Mouse (Mus musculus) heart, postnatal 0 days (tissue): Measurements from ENCODE around the gene Bst2. TPM values are rescaled to one million over a fixed set of nuclear protein-coding genes. Genes with fewer than 3 reads are reported as not detected.

Experiments used
- ATAC-seq: fragments of 200-750 bp; cut with Nextera tagmentation; 2 replicates; pipeline ENCODE4 v1.8.0; 2017; ENCODE audit warnings: low read depth, moderate number of reproducible peaks, moderate library complexity; ENCODE audit not compliant: insufficient read depth
- DNase-seq: peaks from one replicate; pipeline ENCODE4 v3.0.0-alpha.2; 2016; ENCODE audit warnings: low spot score
- H3K27ac ChIP-seq: fragments of 300-500 bp; sonication (generic); 2 replicates; pipeline ENCODE4 v1.5.1; 2014; ENCODE audit warnings: low read depth, mild to moderate bottlenecking
- H3K27me3 ChIP-seq: fragments of 300-500 bp; sonication (generic); 2 replicates; pipeline ENCODE4 v1.6.1; 2014; ENCODE audit warnings: low read length, mixed read lengths; ENCODE audit not compliant: control insufficient read depth, insufficient read depth
- H3K36me3 ChIP-seq: fragments of 300-500 bp; sonication (generic); replicated peaks from 2 replicates; pipeline ENCODE4 v1.6.1; 2014; ENCODE audit warnings: low read length, mixed read lengths; ENCODE audit not compliant: control insufficient read depth, insufficient read depth
- H3K4me1 ChIP-seq: fragments of 300-500 bp; sonication (generic); 2 replicates; pipeline ENCODE4 v1.6.1; 2014; ENCODE audit warnings: antibody characterized with exemption; ENCODE audit not compliant: control insufficient read depth, insufficient read depth
- H3K4me2 ChIP-seq: fragments of 300-500 bp; sonication (generic); 2 replicates; pipeline ENCODE4 v1.6.1; 2014; ENCODE audit warnings: low read depth, mild to moderate bottlenecking, low read length, moderate library complexity
- H3K4me3 ChIP-seq: fragments of 300-500 bp; sonication (generic); 2 replicates; pipeline ENCODE4 v1.5.1; 2014; ENCODE audit warnings: low read depth, low read length
- H3K9ac ChIP-seq: fragments of 300-500 bp; sonication (generic); replicated peaks from 2 replicates; pipeline ENCODE4 v1.6.1; 2014; ENCODE audit warnings: low read depth, low read length, mixed read lengths
- H3K9me3 ChIP-seq: fragments of 300-500 bp; sonication (generic); replicated peaks from 2 replicates; pipeline ENCODE4 v1.6.1; 2016; ENCODE audit warnings: low read length; ENCODE audit not compliant: control insufficient read depth
- CTCF ChIP-seq: IDR thresholded peaks from 2 replicates; pipeline ENCODE4 v1.5.1; 2016; ENCODE audit warnings: antibody characterized with exemption, control low read depth, low read depth
- EP300 ChIP-seq: IDR thresholded peaks from 2 replicates; pipeline ENCODE4 v1.6.1; 2016; ENCODE audit warnings: antibody characterized with exemption, low read depth
- WGBS: fragments of 180-500 bp; shearing (Covaris S2); extraction: QIAGEN DNeasy Blood & Tissue Kit; methylation state at CpG from one replicate; pipeline ENCODE4 v1.1.7; 2014; 5-methylcytosine and 5-hydroxymethylcytosine counted together
- polyA plus RNA-seq: library from polyadenylated mRNA; unstranded; fragments of >200 nt; fragmentation: Nextera tagmentation; extraction: Ambion mirVana; gene quantifications from 2 replicates; pipeline ENCODE4 v1.2.1, GENCODE M21; 2015
- total RNA-seq: library from RNA; depleted of rRNA; stranded (reverse); fragments of >200 nt; gene quantifications from 2 replicates; pipeline ENCODE4 v1.2.3, GENCODE M21; 2014; ENCODE audit warnings: low replicate concordance

Gene Bst2
- total and polyA plus RNA-seq, 2 experiments from 2014 or later = 43.3 to 101 TPM

DNA sequence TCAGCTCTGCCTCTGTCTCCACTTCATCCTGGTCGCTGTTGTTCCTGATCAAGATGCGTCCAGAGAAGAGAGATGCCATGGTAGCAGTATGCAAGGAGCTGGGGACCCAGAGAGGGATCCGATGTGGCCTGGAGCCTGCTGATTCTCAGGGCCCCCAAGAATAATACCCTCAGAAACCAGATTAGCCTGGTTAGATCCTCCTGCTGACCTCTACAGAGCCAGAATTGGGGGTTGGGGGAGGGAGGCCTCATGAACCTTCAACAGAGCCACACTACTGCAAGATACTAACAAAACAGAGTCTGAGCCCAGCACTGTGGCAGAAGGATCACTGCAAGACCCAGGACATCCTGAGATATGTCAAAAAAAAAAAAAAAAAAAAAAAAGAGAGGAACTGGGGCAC, 29.2 kb upstream of the Bst2 start, which contains the start of gene Nxnl1:
Gene Nxnl1, minus strand, starts transcription at position 101 of the 400 bp plus-strand sequence.
- H3K4me3 ChIP-seq = no peak within 1 kb of the TSS
- H3K9me3 ChIP-seq = no peaks in the 10 kb centered on the region
- H3K36me3 ChIP-seq = no peaks in the 10 kb centered on the region
- H3K4me2 ChIP-seq = no peak within 1 kb of the TSS
- peaks cover 12% of the 10 kb centered on the region for H3K27me3 ChIP-seq
- DNase-seq (no peak), ATAC-seq (no peak)
- 70% methylated on average over 3 of the region's 3 CpGs for WGBS
- H3K27ac ChIP-seq = peak within 1 kb of the TSS; percentile 94; the same call in 1 of the 2 replicates
- H3K4me1 ChIP-seq = peaks cover 19% of the 10 kb centered on the region; the same call in 1 of the 2 replicates
- TF ChIP-seq EP300 (no peak), CTCF (no peak)
- H3K9ac ChIP-seq = no peak within 1 kb of the TSS

- Histone ChIP-seq H3K4me2 (no peak overlapping the region), H3K36me3 (no peaks in the 10 kb centered on the region), H3K4me1 (peaks cover 14% of the 10 kb centered on the region; the same call in 1 of the 2 replicates), H3K9ac (no peak overlapping the region), H3K27ac (no peak overlapping the region), H3K9me3 (no peaks in the 10 kb centered on the region), H3K27me3 (peaks cover 35% of the 10 kb centered on the region), H3K4me3 (no peak overlapping the region)
- DNase-seq (no peak), ATAC-seq (no peak)
- WGBS = 82% methylated on average over 4 of the region's 4 CpGs
- 0 out of 2 replicates have a peak, but pooled peaks have one; percentile 9 for TF ChIP-seq CTCF
- TF ChIP-seq EP300 = no peak
Measured at GRCm38 (mm10) chr8:71563992-71564391, 26.7 kb upstream of the Bst2 start.

- Histone ChIP-seq H3K4me2 (peak overlapping the region; percentile 43), H3K36me3 (no peaks in the 10 kb centered on the region), H3K27ac (no peak overlapping the region), H3K27me3 (peaks cover 48% of the 10 kb centered on the region), H3K4me1 (0 out of 2 replicates have a peak, but pooled peaks cover 8% of the 10 kb centered on the region), H3K9me3 (no peaks in the 10 kb centered on the region), H3K9ac (no peak overlapping the region), H3K4me3 (0 out of 2 replicates have a peak overlapping the region, but pooled peaks have one; percentile 12)
- peak; percentile 77 for TF ChIP-seq CTCF
- no peak for TF ChIP-seq EP300
- DNase-seq (peak; percentile 57), ATAC-seq (peak; percentile 77)
- WGBS = under 1% methylated on average over 33 of the region's 33 CpGs
Measured at GRCm38 (mm10) chr8:71562751-71563150, 25.5 kb upstream of the Bst2 start.

GRCm38 (mm10) chr8:71561401-71561800, 24.1 kb upstream of the Bst2 start:
- H3K36me3 ChIP-seq = no peaks in the 10 kb centered on the region
- H3K9ac ChIP-seq = no peak overlapping the region
- no peak overlapping the region for H3K27ac ChIP-seq
- H3K27me3 ChIP-seq = peaks cover 53% of the 10 kb centered on the region
- no peaks in the 10 kb centered on the region for H3K9me3 ChIP-seq
- ATAC-seq = peak; percentile 42; the same call in 1 of the 2 replicates
- 6% methylated on average over 15 of the region's 15 CpGs for WGBS
- TF ChIP-seq EP300 = no peak
- TF ChIP-seq CTCF = peak; percentile 96
- H3K4me2 ChIP-seq = no peak overlapping the region
- H3K4me1 ChIP-seq = 0 out of 2 replicates have a peak, but pooled peaks cover 4% of the 10 kb centered on the region
- DNase-seq = peak; percentile 71
- H3K4me3 ChIP-seq = no peak overlapping the region

- DNase-seq = no peak
- 78% methylated on average over 5 of the region's 5 CpGs for WGBS
- H3K36me3 ChIP-seq = no peaks in the 10 kb centered on the region
- H3K27me3 ChIP-seq = peaks cover 53% of the 10 kb centered on the region
- 0 out of 2 replicates have a peak, but pooled peaks cover 4% of the 10 kb centered on the region for H3K4me1 ChIP-seq
- no peak overlapping the region for H3K4me3 ChIP-seq
- no peak overlapping the region for H3K9ac ChIP-seq
- no peak for TF ChIP-seq EP300
- TF ChIP-seq CTCF = no peak
- ATAC-seq = no peak
- no peak overlapping the region for H3K27ac ChIP-seq
- H3K4me2 ChIP-seq = no peak overlapping the region
- H3K9me3 ChIP-seq = no peaks in the 10 kb centered on the region
Measured at GRCm38 (mm10) chr8:71560765-71561164, 23.5 kb upstream of the Bst2 start.

DNA sequence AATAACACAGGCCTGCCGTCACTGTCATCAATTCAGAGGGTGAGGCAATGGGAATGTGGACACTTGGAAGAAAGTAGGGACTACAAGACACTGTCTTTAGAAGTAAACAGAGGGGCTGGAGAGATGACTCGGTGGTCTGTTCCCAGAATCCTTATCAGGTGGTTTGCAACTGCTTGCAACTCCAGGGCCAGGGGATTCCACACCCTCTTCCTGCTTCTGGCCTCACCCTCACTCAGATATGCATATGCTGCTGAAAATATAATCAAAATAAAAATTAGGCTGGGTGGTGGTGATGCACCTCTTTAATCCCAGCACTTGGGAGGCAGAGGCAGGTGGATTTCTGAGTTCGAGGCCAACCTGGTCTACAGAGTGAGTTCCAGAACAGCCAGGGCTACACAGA, 22.8 kb upstream of the Bst2 start:
- no peak overlapping the region for H3K27ac ChIP-seq
- TF ChIP-seq CTCF = no peak
- no peak for TF ChIP-seq EP300
- H3K9ac ChIP-seq = no peak overlapping the region
- ATAC-seq = no peak
- no peak overlapping the region for H3K4me3 ChIP-seq
- H3K36me3 ChIP-seq = no peaks in the 10 kb centered on the region
- 0 out of 2 replicates have a peak, but pooled peaks cover 4% of the 10 kb centered on the region for H3K4me1 ChIP-seq
- peaks cover 53% of the 10 kb centered on the region for H3K27me3 ChIP-seq
- no peak for DNase-seq
- 58% methylated on average over 3 of the region's 3 CpGs for WGBS
- no peak overlapping the region for H3K4me2 ChIP-seq
- no peaks in the 10 kb centered on the region for H3K9me3 ChIP-seq
